Mouse (Mus musculus): ENCODE results near the gene Gba.

- TF ChIP-seq CTCF (IDR thresholded peaks at IDR 0.05; ENCODE audit: low read depth, low read length) (no peak), POLR2A (IDR thresholded peaks at IDR 0.05; ENCODE audit: extremely low read depth, insufficient read depth, low read length) (no peak)
These were observed 26.5 kb downstream of the Gba start for GRCm38 (mm10) chr3:89229276-89229675.
